Mouse (Mus musculus) brain, embryonic 14.5 days (tissue): ENCODE data around the gene Ucma.

Experiments used
- CTCF ChIP-seq: fragments of 200-500 bp; IDR thresholded peaks from 2 replicates; pipeline ENCODE4 v1.5.1; 2012; ENCODE audit warnings: inconsistent platforms, mild to moderate bottlenecking, moderate library complexity, borderline replicate concordance; ENCODE audit not compliant: insufficient read depth, insufficient read length; ENCODE audit errors: extremely low read depth
- POLR2A ChIP-seq: fragments of 200-500 bp; IDR thresholded peaks from 2 replicates; pipeline ENCODE4 v1.6.1; 2012; ENCODE audit warnings: mild to moderate bottlenecking, inconsistent platforms, borderline replicate concordance; ENCODE audit not compliant: poor library complexity, insufficient read depth, insufficient read length, severe bottlenecking; ENCODE audit errors: extremely low read depth

DNA sequence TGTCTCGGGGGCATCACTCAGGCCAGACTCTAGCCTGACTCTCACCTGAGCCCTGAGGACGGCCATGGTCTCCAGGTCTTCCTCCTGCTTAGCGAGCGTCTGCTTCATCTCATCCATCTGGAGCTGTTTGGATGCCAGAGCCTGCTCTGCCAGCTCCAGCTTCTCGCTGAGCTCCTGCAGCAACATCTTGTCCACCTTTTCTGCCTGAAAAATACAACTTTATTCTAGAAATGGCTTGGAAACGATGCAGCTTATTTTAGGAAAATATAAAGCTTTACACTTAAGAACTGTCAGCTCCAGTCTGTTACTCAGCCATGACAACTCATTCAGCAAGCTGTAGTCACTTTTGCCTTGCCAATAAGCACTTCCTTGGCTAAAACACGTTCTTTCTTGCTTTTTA, 55.3 kb downstream of the Ucma start:
- no peak for TF ChIP-seq CTCF
- no peak for TF ChIP-seq POLR2A
